Mouse (Mus musculus): Measurements from ENCODE around the gene Kif26a. TPM values are rescaled to one million over a fixed set of nuclear protein-coding genes. Genes with fewer than 3 reads are reported as not detected.

Gene Kif26a
- polyA plus RNA-seq, 1 experiment from 2014 or later, result not detected

- Histone ChIP-seq H3K36me3 (ENCODE audit: inconsistent target) (no peaks in the 10 kb centered on the region), H3K4me3 (ENCODE audit: inconsistent target) (no peak overlapping the region), H3K79me2 (ENCODE audit: inconsistent target) (no peaks in the 10 kb centered on the region), H3K27ac (no peak overlapping the region)
- 6% methylated on average over 46 of the region's 46 CpGs for WGBS (ENCODE audit: missing documents)
Measured at GRCm38 (mm10) chr12:112144377-112145115, 1.5 kb upstream of the Kif26a start.

GRCm38 (mm10) chr12:112145211-112145874 lies 665 bp upstream of the Kif26a start:
- Histone ChIP-seq H3K4me3 (ENCODE audit: inconsistent target) (no peak overlapping the region), H3K79me2 (ENCODE audit: inconsistent target) (no peaks in the 10 kb centered on the region), H3K27ac (no peak overlapping the region), H3K36me3 (ENCODE audit: inconsistent target) (no peaks in the 10 kb centered on the region)
- under 1% methylated on average over 37 of the region's 37 CpGs for WGBS (ENCODE audit: missing documents)

DNA sequence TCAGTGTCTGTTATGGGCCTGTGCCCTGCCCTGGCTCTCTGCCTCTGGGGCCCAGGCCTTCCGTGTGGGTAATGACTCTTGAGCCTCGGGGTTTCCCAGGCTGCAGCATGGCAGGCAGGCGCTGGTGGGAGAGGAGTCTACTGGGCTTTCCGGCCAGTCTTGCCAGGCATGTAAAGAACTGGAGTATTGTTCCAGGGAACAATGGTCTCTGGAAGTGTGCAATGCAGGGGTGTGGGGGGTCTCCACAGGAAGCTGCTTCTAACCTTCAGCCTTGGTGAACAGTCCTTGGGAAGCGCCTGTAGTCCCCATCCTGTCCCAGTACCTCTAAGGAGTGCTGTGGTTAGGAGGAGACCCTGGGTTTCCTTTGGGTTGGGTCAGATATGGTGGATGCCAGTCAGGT lies 1.4 kb downstream of the Kif26a start:
- H3K27ac ChIP-seq, result no peak overlapping the region
- no peak overlapping the region for H3K4me3 ChIP-seq (ENCODE audit: inconsistent target)
- WGBS (ENCODE audit: missing documents), result 61% methylated on average over 5 of the region's 5 CpGs
- H3K79me2 ChIP-seq (ENCODE audit: inconsistent target), result no peaks in the 10 kb centered on the region
- no peaks in the 10 kb centered on the region for H3K36me3 ChIP-seq (ENCODE audit: inconsistent target)

DNA sequence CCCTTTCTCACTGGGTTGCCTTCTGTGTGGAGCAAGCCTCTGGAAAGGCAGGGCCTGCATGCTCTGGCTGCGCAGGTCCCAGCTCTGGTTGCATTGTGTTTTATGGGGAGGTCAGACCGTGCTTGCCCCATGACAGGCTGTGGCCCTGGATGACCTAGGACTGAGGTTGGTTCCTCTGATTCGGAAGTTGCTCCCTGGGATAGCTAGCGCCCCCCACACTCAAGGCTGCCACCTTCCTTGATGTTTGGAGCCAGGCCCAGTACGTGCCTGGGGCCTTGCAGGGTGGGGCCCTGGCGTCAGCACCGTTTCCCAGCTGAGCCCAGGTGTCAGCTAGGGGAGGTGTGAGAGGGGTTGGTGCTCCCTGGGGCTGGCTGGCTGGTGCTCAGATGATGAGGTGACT lies 4.0 kb downstream of the Kif26a start:
- no peak overlapping the region for H3K27ac ChIP-seq
- WGBS (ENCODE audit: missing documents), result 74% methylated on average over 7 of the region's 7 CpGs
- no peaks in the 10 kb centered on the region for H3K79me2 ChIP-seq (ENCODE audit: inconsistent target)
- no peaks in the 10 kb centered on the region for H3K36me3 ChIP-seq (ENCODE audit: inconsistent target)
- H3K4me3 ChIP-seq (ENCODE audit: inconsistent target), result no peak overlapping the region

- Histone ChIP-seq H3K36me3 (ENCODE audit: inconsistent target) (no peaks in the 10 kb centered on the region), H3K79me2 (ENCODE audit: inconsistent target) (no peaks in the 10 kb centered on the region), H3K4me3 (ENCODE audit: inconsistent target) (no peak overlapping the region), H3K27ac (no peak overlapping the region)
- 59% methylated on average over 12 of the region's 12 CpGs for WGBS (ENCODE audit: missing documents)
Measured at GRCm38 (mm10) chr12:112151244-112151979, 5.4 kb downstream of the Kif26a start.

- Histone ChIP-seq H3K27ac (no peak overlapping the region), H3K36me3 (ENCODE audit: inconsistent target) (no peaks in the 10 kb centered on the region), H3K79me2 (ENCODE audit: inconsistent target) (no peaks in the 10 kb centered on the region), H3K4me3 (ENCODE audit: inconsistent target) (no peak overlapping the region)
- WGBS (ENCODE audit: missing documents), result 47% methylated on average over 6 of the region's 6 CpGs
Measured at GRCm38 (mm10) chr12:112151980-112152362, 6.0 kb downstream of the Kif26a start.

GRCm38 (mm10) chr12:112153597-112153996 lies 7.6 kb downstream of the Kif26a start:
- no peak overlapping the region for H3K27ac ChIP-seq
- no peaks in the 10 kb centered on the region for H3K36me3 ChIP-seq (ENCODE audit: inconsistent target)
- H3K79me2 ChIP-seq (ENCODE audit: inconsistent target), result no peaks in the 10 kb centered on the region
- no peak overlapping the region for H3K4me3 ChIP-seq (ENCODE audit: inconsistent target)
- 90% methylated on average over 12 of the region's 12 CpGs for WGBS (ENCODE audit: missing documents)

- Histone ChIP-seq H3K36me3 (ENCODE audit: inconsistent target) (no peaks in the 10 kb centered on the region), H3K79me2 (ENCODE audit: inconsistent target) (no peaks in the 10 kb centered on the region), H3K27ac (no peak overlapping the region), H3K4me3 (ENCODE audit: inconsistent target) (no peak overlapping the region)
- WGBS (ENCODE audit: missing documents), result 24% methylated on average over 3 of the region's 5 CpGs
Measured at GRCm38 (mm10) chr12:112154476-112154875, 8.5 kb downstream of the Kif26a start.

- Histone ChIP-seq H3K27ac (no peak overlapping the region), H3K36me3 (ENCODE audit: inconsistent target) (no peaks in the 10 kb centered on the region), H3K79me2 (ENCODE audit: inconsistent target) (no peaks in the 10 kb centered on the region), H3K4me3 (ENCODE audit: inconsistent target) (no peak overlapping the region)
- WGBS (ENCODE audit: missing documents), result 92% methylated on average over 16 of the region's 16 CpGs
Measured at GRCm38 (mm10) chr12:112155218-112156051, 9.4 kb downstream of the Kif26a start.

DNA sequence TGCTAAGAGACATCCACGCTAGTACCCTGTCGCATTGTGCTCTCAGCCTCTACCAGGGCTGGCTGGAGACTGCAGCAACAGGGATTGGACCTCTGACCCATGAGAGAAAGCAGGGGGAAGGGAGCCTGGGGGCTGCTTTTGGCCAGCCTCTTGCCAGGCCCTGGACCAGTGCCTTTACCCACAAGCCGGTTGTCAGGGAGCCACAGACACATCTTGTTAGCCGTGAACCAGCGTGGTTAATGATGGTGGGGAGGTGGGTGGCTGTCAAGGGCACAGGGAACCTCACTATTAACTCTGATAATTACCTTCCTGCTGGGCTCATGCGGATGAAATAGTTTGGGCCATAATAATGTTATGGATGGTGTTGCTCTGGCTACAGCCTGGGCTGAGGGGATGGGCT lies 10.8 kb downstream of the Kif26a start:
- Histone ChIP-seq H3K4me3 (ENCODE audit: inconsistent target) (no peak overlapping the region), H3K36me3 (ENCODE audit: inconsistent target) (no peaks in the 10 kb centered on the region), H3K27ac (no peak overlapping the region), H3K79me2 (ENCODE audit: inconsistent target) (no peaks in the 10 kb centered on the region)
- 86% methylated on average over 6 of the region's 6 CpGs for WGBS (ENCODE audit: missing documents)

GRCm38 (mm10) chr12:112158246-112158645 lies 12.2 kb downstream of the Kif26a start:
- no peaks in the 10 kb centered on the region for H3K36me3 ChIP-seq (ENCODE audit: inconsistent target)
- no peak overlapping the region for H3K4me3 ChIP-seq (ENCODE audit: inconsistent target)
- WGBS (ENCODE audit: missing documents), result 84% methylated on average over 7 of the region's 8 CpGs
- no peak overlapping the region for H3K27ac ChIP-seq
- no peaks in the 10 kb centered on the region for H3K79me2 ChIP-seq (ENCODE audit: inconsistent target)

DNA sequence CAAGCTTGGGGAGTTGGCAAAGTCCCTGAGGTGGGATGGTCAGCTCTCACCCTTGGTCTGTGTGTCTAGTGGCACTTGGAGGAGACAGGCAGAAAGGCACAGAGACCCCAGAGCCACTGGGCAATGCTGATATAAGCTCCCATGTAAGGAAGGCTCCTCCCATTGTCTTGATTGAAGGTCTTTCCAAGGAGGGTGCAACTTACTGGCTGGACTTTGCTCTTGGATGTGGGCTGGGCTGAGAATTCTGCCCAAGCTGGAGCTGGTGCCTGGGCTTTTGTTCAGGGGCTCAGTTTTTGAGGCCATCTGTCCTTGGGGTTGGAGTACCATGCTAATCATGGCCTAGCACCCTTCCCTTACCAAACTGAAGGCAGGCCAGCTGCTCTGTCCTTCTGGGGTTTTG lies 12.8 kb downstream of the Kif26a start:
- Histone ChIP-seq H3K4me3 (ENCODE audit: inconsistent target) (no peak overlapping the region), H3K27ac (no peak overlapping the region), H3K79me2 (ENCODE audit: inconsistent target) (no peaks in the 10 kb centered on the region), H3K36me3 (ENCODE audit: inconsistent target) (no peaks in the 10 kb centered on the region)

DNA sequence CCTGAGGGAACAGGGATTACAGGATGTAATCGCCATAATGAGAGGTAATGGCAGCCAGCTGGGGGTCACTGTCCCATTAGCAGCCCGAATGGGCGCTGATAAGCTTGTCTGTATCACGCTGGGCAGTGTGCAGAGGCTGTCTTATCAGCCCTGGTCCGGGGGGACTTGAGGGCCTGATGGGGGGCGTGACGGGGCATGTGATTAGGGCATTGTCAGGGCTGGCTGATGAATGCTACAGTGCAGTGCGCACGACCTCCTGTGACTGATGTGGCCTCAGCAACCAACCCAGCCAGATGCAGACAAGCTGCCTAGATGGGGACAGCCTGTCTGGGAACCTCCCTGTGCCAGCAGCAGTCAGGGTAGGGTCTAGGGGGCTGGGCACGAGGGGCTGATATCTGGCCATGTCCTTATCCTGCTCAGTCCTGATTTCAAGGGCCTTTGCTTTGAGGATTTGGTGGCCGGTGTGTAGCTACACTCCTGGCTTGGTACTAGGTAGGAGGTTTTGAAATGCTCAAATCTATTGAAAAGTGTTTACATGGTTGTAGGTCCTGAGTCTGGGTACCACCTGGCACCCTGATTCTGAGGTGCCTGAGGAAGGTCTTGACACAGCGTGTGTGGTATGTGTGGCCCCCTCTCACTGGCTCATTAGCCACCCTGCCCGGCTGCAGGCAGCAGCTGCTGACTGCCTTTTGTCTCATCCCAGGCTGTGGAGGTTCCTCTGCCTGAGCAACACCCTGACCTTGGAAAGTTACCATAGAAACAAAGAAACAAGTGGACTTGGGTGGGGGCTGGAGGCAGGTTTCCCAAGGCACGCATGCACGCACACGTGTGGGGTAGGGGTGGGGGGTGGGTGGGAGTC lies 18.2 kb downstream of the Kif26a start:
- 87% methylated on average over 16 of the region's 16 CpGs for WGBS (ENCODE audit: missing documents)

GRCm38 (mm10) chr12:112164840-112165219 lies 18.8 kb downstream of the Kif26a start:
- Histone ChIP-seq H3K79me2 (ENCODE audit: inconsistent target) (no peaks in the 10 kb centered on the region), H3K27ac (no peak overlapping the region), H3K4me3 (ENCODE audit: inconsistent target) (no peak overlapping the region), H3K36me3 (ENCODE audit: inconsistent target) (no peaks in the 10 kb centered on the region)
- WGBS (ENCODE audit: missing documents), result 63% methylated on average over 6 of the region's 6 CpGs

More for the DNA sequence above, 18.2 kb downstream of the Kif26a start:
- Histone ChIP-seq H3K36me3 (ENCODE audit: inconsistent target) (no peaks in the 10 kb centered on the region), H3K79me2 (ENCODE audit: inconsistent target) (no peaks in the 10 kb centered on the region), H3K4me3 (ENCODE audit: inconsistent target) (no peak overlapping the region), H3K27ac (no peak overlapping the region)

Measured in macrophage (primary cell).